Mouse (Mus musculus) effector memory CD4-positive, alpha-beta T cell, adult 7 months (primary cell): ENCODE results near the gene Tbc1d5. TPM values are rescaled to one million over a fixed set of nuclear protein-coding genes. Genes with fewer than 3 reads are reported as not detected.

Experiments
- polyA plus RNA-seq: library from polyadenylated mRNA; unstranded; fragments of 100-300 nt; shearing (Covaris generic); gene quantifications from one replicate; pipeline ENCODE4 v1.2.1, GENCODE M21; 2017

The Tbc1d5 gene
- 18.0 TPM for polyA plus RNA-seq

GRCm38 (mm10) chr17:51179195-51179953 lies at the start of gene Tbc1d5:
Gene Tbc1d5 (minus strand): TSS chr17:51179352.

